Mouse (Mus musculus) hindbrain, embryonic 12.5 days (tissue): ENCODE measurements around the gene Sbno2. TPM values are rescaled to one million over a fixed set of nuclear protein-coding genes. Genes with fewer than 3 reads are reported as not detected.
A peak's percentile ranks its signal among the peaks of the same experiment; 100 is the strongest.

Experiments used
- ATAC-seq: fragments of 200-750 bp; cut with Nextera tagmentation; 2 replicates; pipeline ENCODE4 v1.8.0; 2017; ENCODE audit warnings: moderate TSS enrichment; ENCODE audit not compliant: low FRiP score
- H3K27ac ChIP-seq: fragments of 300-500 bp; sonication (generic); 2 replicates; pipeline ENCODE4 v1.5.1; 2016; ENCODE audit warnings: mild to moderate bottlenecking
- H3K27me3 ChIP-seq: fragments of 300-500 bp; sonication (generic); 2 replicates; pipeline ENCODE4 v1.6.1; 2016; ENCODE audit warnings: mild to moderate bottlenecking
- H3K36me3 ChIP-seq: fragments of 300-500 bp; sonication (generic); 2 replicates; pipeline ENCODE4 v1.6.1; 2016; ENCODE audit warnings: mild to moderate bottlenecking
- H3K4me1 ChIP-seq: fragments of 300-500 bp; sonication (generic); 2 replicates; pipeline ENCODE4 v1.6.1; 2016
- H3K4me2 ChIP-seq: fragments of 300-500 bp; sonication (generic); replicated peaks from 2 replicates; pipeline ENCODE4 v1.6.1; 2016; ENCODE audit warnings: mild to moderate bottlenecking
- H3K4me3 ChIP-seq: fragments of 300-500 bp; sonication (generic); 2 replicates; pipeline ENCODE4 v1.5.1; 2016; ENCODE audit warnings: mild to moderate bottlenecking
- H3K9ac ChIP-seq: fragments of 300-500 bp; sonication (generic); 2 replicates; pipeline ENCODE4 v1.6.1; 2016; ENCODE audit warnings: mild to moderate bottlenecking, moderate library complexity
- H3K9me3 ChIP-seq: fragments of 300-500 bp; sonication (generic); replicated peaks from 2 replicates; pipeline ENCODE4 v1.6.1; 2016; ENCODE audit warnings: mild to moderate bottlenecking
- WGBS: fragments of 180-500 bp; shearing (Covaris S2); methylation state at CpG from one replicate; pipeline ENCODE4 v1.1.7; 2016; 5-methylcytosine and 5-hydroxymethylcytosine counted together
- polyA plus RNA-seq: library from polyadenylated mRNA; unstranded; fragments of >200 nt; fragmentation: Nextera tagmentation; extraction: Ambion mirVana; gene quantifications from 2 replicates; pipeline ENCODE4 v1.2.1, GENCODE M21; 2016

Gene Sbno2
- 15.1 TPM in 2 replicates for polyA plus RNA-seq

DNA sequence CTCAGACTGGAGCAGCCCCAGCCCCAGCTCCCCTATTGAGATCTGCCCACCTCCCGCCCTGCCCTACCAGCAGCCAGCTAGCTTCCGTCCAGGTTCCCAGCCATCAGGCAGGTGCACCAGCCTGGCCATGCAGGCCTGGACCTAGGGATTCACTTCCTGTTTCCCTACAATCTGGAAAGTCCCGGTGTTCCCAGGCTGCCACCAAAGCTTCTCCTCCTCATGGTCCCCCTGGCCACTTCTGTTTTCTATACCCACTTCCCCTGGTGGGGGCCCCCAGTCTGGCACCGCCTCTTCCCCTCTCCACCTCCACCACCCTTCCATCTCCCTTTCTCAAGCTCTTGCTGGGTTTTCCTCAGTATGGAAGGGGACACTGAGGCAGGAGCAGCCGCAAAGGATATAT is at the start of gene Sbno2:
TSS of gene Sbno2 (minus strand) at position 112 of the 400 bp plus-strand sequence.
- Histone ChIP-seq H3K4me1 (peaks cover 12% of the 10 kb centered on the region), H3K4me2 (no peak within 1 kb of the TSS), H3K9me3 (no peaks in the 10 kb centered on the region), H3K36me3 (no peaks in the 10 kb centered on the region), H3K27ac (no peak within 1 kb of the TSS), H3K4me3 (no peak within 1 kb of the TSS), H3K9ac (no peak within 1 kb of the TSS; the same call in none of the 2 replicates), H3K27me3 (no peaks in the 10 kb centered on the region)
- ATAC-seq, result no peak
- WGBS, result 69% methylated on average over 5 of the region's 5 CpGs

DNA sequence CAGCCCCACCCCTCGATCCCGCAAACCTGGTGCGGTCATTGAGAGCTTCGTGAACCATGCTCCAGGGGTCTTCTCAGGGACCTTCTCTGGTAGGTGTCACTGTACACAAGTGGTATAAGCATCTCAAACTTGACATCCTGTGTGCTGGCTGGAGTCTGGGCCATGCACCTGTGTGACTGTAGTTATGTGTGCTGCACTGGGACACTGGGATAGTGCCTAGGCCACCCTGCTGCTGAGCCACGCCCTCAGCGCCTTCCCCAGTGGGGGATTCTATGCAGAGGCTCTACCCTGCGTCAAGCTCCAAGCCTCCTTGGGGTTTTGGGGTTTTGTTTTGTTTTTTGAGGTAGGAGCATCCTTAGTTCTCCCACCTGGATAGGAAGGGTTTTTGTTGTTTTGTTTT is 49.0 kb upstream of the Sbno2 start:
- H3K4me2 ChIP-seq, result peak overlapping the region; percentile 99; the same call in 1 of the 2 replicates
- no peaks in the 10 kb centered on the region for H3K9me3 ChIP-seq
- peak overlapping the region; percentile 100 for H3K27ac ChIP-seq
- H3K4me3 ChIP-seq, result peak overlapping the region; percentile 5; the same call in 1 of the 2 replicates
- ATAC-seq, result no peak
- H3K27me3 ChIP-seq, result no peaks in the 10 kb centered on the region
- H3K4me1 ChIP-seq, result peaks cover 75% of the 10 kb centered on the region
- H3K36me3 ChIP-seq, result peaks cover 68% of the 10 kb centered on the region
- WGBS, result 86% methylated on average over 7 of the region's 7 CpGs
- H3K9ac ChIP-seq, result 0 out of 2 replicates have a peak overlapping the region, but pooled peaks have one; percentile 100

DNA sequence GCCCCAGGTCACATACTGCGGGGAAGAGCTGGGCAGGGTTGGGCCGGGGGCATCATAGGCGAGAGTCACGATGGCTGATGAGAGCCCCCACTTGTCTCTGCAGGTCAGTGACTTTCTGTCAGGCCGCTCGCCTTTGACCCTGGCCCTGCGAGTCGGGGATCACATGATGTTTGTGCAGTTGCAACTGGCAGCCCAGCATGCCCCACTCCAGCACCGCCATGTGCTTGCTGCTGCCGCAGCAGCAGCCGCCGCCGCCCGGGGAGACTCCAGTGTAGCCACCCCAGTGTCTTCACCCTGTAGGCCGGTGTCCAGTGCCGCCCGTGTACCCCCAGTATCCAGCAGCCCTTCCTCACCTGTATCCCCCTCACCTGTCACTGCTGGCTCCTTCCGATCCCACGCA is 48.3 kb upstream of the Sbno2 start:
- WGBS, result 79% methylated on average over 19 of the region's 19 CpGs
- H3K27me3 ChIP-seq, result no peaks in the 10 kb centered on the region
- no peak for ATAC-seq
- peak overlapping the region; percentile 100 for H3K27ac ChIP-seq
- H3K9ac ChIP-seq, result peak overlapping the region; percentile 100
- peaks cover 68% of the 10 kb centered on the region for H3K4me1 ChIP-seq
- H3K36me3 ChIP-seq, result peaks cover 68% of the 10 kb centered on the region
- H3K4me2 ChIP-seq, result peak overlapping the region; percentile 99
- H3K9me3 ChIP-seq, result no peaks in the 10 kb centered on the region
- peak overlapping the region; percentile 99 for H3K4me3 ChIP-seq

DNA sequence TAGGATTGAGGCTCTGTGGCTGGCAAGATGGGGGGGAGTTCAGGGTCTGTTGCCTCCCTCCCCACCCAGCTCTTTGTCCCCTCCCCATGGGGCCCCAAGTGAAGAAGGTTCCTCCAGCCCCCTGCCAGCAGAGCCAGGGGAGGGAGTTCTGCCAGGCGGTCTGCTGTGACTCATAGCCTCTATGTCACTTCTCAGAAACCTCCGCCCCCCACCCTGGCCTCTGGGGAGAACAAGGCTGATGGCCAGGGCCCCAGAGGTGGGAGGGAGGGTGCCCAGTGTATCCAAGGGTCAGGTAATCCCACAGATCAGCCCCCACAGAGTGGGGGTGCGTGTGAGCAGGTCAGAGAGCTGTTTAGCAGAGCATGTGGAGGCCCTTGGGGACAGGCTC is 47.5 kb upstream of the Sbno2 start:
- WGBS, result 38% methylated on average over 3 of the region's 3 CpGs
- ATAC-seq, result no peak
- Histone ChIP-seq H3K4me2 (peak overlapping the region; percentile 99), H3K4me1 (peaks cover 62% of the 10 kb centered on the region), H3K27ac (peak overlapping the region; percentile 100), H3K36me3 (peaks cover 68% of the 10 kb centered on the region), H3K9ac (peak overlapping the region; percentile 100), H3K9me3 (no peaks in the 10 kb centered on the region), H3K27me3 (no peaks in the 10 kb centered on the region), H3K4me3 (peak overlapping the region; percentile 99)

DNA sequence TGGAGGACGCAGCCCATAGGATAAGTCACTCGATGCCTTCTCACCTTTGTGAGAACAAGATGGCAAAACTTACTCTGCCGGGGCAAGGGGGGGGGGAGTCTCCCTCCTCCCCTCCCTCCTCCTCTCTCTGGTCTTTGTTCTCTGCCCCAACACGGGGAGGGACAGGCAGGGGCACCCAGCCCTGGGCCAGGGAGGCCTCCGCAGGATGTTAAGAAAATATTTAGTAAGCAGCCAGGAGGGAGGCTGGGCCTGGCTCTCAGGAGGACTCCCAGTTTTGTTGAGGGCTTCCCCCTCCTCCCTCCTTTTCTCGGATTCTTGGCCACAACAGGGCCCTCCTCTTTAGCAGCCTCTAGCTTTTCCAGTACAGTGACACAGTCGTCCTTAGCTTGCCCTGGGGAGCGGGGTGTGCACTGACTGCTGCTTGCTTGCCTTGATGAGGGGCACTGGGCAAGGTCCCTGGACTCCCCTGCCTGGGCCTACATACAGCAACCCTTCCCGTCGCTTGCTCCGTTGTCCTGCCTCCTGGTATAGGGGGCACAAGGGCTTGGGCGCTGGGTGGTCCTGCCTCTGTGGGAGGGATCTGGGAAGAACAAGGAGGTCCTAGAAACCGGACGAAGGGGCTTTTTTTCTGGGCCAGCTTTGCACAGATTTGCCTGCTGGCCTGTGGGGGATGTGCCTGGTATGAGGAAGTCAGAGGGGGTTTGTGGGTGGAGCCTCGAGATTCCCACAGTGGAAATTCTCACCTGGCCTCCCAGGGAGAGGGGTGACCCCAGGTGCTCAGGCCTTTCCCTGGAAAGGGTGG is 46.9 kb upstream of the Sbno2 start:
- WGBS, result 5% methylated on average over 15 of the region's 15 CpGs
- Histone ChIP-seq H3K36me3 (peaks cover 63% of the 10 kb centered on the region), H3K4me1 (peaks cover 63% of the 10 kb centered on the region)

DNA sequence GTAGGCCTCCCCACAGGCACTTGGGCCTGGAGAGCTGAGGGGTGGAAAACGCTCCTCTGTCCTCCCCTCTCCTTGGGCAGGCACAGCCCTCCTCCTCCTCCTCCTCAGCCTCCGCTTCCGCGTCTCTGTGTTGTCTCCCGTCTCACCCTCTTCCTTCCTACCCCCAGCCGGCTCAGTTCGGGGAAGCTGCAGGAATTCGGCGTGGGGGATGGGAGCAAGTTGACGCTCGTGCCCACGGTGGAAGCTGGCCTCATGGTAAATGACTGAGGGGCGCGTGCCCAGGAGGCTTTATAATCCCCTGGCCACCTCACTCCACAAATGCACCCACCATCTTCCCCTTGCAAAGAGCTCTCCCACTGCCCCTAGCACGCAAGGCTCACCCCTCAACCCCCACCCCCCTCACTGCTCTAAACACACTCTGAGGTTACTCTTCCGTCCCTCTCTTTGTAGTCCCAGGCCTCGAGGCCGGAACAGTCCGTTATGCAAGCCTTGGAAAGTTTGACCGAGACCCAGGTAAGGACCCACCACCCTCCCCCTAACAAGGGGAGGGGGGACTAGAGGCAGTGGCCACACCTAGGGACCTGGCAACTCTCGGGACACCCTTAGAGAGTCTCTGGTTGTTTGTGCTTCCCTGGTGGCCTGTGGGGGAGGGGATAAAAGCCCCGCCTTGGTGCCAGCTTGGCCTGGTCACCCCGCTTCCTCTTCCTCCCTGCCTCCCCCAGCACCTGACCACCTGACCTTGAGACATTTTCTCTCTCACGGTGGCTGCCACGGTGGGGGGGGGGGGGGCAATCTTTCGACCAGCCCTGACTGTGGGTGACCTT is 46.1 kb upstream of the Sbno2 start:
- ATAC-seq, result no peak
- Histone ChIP-seq H3K9me3 (no peaks in the 10 kb centered on the region), H3K4me1 (peaks cover 58% of the 10 kb centered on the region), H3K4me3 (peak overlapping the region; percentile 99), H3K27me3 (no peaks in the 10 kb centered on the region), H3K36me3 (peaks cover 55% of the 10 kb centered on the region), H3K4me2 (peak overlapping the region; percentile 99), H3K27ac (peak overlapping the region; percentile 100), H3K9ac (peak overlapping the region; percentile 100)
- WGBS, result under 1% methylated on average over 26 of the region's 26 CpGs

More for the DNA sequence above, 46.9 kb upstream of the Sbno2 start:
- ATAC-seq, result no peak
- Histone ChIP-seq H3K4me3 (peak overlapping the region; percentile 99), H3K4me2 (peak overlapping the region; percentile 99), H3K27ac (peak overlapping the region; percentile 100), H3K9me3 (no peaks in the 10 kb centered on the region), H3K27me3 (no peaks in the 10 kb centered on the region), H3K9ac (peak overlapping the region; percentile 100)

DNA sequence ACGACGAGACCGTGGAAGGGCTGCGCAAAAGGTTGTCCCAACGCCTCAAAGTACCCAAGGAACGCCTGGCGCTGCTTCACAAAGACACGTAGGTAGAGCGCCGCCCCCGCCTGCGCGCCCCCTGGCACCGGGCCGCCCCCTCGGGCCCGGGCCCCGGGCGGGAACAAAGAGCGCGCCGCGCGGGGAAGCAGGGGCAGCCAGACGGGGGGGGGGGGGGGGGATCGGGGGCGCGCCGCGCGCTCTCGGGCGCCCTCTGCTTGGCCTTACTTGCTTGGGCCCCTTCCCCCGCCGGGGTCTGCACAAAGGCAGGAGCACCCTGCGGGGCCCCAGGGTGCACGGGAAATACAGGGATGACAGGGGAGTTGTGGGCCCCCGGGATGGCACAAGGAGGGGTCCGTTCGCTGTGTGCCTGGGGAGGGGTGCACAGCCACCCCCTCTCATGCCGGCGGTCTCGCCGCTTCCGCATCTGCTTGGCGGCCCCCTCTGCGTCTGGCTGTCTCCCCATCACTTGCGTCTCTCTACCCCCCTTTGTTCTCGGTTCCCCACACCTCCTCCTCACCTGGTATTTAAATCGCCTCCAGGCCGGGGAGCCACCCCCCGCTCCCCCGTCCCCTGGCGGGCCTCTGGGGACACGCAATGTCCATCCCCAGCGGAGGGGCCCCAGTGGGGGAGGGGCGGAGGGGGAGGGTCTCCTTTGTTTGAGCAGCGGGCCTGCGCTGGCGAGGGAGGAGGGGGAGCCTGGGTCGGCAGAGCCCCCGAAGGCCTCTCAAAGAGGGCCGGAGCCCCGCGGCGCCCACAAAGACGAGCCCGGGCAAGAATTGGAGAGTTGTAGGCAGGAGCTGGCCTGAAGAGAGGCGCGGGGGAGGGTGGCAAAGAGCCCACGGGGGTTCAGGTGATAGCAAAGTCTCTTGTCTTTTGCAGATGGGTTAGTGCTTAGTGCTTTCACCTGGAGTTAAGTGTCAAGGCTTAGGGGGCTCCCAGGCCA is 45.1 kb upstream of the Sbno2 start:
- H3K4me1 ChIP-seq, result peaks cover 57% of the 10 kb centered on the region
- H3K4me2 ChIP-seq, result peak overlapping the region; percentile 99
- peak overlapping the region; percentile 100 for H3K27ac ChIP-seq
- peak overlapping the region; percentile 100 for H3K9ac ChIP-seq
- no peaks in the 10 kb centered on the region for H3K27me3 ChIP-seq
- H3K9me3 ChIP-seq, result no peaks in the 10 kb centered on the region
- ATAC-seq, result no peak
- peak overlapping the region; percentile 99 for H3K4me3 ChIP-seq
- H3K36me3 ChIP-seq, result peaks cover 46% of the 10 kb centered on the region
- under 1% methylated on average over 42 of the region's 71 CpGs for WGBS

DNA sequence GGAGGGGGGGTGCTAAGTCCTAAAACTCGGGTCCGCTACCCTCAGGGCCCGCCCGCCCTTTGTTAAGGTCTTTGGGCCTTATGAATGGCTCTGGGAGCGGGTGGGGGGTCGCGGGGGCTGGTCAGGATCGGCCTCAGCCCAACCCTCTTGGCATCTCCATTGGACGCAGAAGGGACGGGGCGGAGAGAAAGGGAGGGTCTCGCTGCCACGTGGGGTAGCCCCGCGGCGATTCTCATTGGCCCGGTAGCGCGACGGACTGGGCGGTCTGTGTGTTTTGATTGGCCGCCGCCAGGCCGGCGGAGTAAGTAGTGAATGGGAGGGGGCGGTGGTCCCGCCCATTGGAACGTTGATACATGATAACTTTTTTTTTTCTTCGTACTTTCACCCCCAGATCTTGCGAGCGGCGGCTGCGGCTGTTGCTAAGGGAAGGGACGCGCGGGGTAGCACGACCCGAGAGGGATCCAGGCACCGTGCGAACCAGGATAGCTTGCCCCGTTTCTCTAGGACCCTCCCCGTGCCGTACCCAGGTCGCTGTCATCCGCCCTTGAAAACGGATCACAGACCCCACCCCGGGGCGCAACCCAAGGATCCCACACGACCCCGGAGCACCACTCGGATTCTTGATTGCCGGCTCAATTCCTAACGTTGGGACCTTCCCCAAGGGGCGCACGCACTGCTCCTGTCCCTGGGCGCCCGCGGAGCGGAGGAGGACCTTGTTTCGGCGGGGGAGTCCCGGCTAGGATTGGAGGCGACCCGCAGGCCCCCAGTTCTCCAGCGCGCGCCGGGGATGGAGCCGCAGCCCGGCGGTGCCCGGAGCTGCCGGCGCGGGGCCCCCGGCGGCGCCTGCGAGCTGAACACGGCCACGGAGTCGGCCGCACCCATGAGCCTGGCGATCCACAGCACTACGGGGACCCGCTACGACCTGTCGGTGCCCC is 44.2 kb upstream of the Sbno2 start:
- H3K9me3 ChIP-seq, result no peaks in the 10 kb centered on the region
- H3K4me1 ChIP-seq, result peaks cover 50% of the 10 kb centered on the region
- under 1% methylated on average over 87 of the region's 88 CpGs for WGBS
- peak overlapping the region; percentile 99 for H3K4me2 ChIP-seq
- H3K27me3 ChIP-seq, result no peaks in the 10 kb centered on the region
- H3K4me3 ChIP-seq, result peak overlapping the region; percentile 99
- peaks cover 45% of the 10 kb centered on the region for H3K36me3 ChIP-seq
- H3K27ac ChIP-seq, result peak overlapping the region; percentile 100
- peak; percentile 83 for ATAC-seq
- H3K9ac ChIP-seq, result peak overlapping the region; percentile 100

DNA sequence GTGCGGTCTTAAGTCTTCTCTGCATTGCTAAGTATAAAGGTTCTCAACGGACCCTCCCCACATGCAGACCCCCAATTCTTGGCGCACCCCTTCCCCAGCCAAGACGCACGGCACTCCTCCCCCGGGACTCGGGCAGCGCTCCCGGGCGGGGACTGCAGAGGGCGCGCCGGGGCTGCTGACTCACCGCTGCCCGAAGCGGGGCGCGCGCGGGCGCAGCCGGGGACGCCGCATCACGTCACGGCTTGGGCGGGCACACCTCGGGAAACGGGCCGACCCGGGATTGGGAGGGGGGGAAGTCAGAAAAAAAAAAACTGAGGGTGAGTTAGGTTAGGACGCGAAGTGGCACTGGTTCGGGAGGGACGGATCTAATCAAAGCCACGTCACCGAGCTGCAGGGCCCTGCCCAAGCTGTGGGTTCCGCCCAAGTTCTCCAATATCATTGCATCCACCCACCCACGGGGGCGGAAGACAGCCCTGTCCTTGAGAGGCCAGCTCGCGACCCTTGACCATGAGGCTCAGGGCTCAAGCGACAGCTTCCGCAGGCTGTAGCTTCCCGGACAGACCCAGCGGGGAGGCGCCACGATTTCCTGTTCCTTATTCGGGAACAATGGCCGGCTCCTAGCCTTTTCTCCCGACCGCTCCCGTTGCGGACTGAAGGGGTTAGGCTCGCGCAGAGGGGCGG is 43.4 kb upstream of the Sbno2 start:
- H3K27me3 ChIP-seq, result no peaks in the 10 kb centered on the region
- H3K9ac ChIP-seq, result peak overlapping the region; percentile 91
- H3K4me1 ChIP-seq, result peaks cover 42% of the 10 kb centered on the region
- ATAC-seq, result peak; percentile 30
- no peaks in the 10 kb centered on the region for H3K9me3 ChIP-seq
- peak overlapping the region; percentile 72 for H3K4me2 ChIP-seq
- WGBS, result under 1% methylated on average over 56 of the region's 57 CpGs
- H3K27ac ChIP-seq, result peak overlapping the region; percentile 97
- H3K36me3 ChIP-seq, result peaks cover 45% of the 10 kb centered on the region
- peak overlapping the region; percentile 99 for H3K4me3 ChIP-seq
